Mouse (Mus musculus) cortical plate, adult 2 months (tissue): ENCODE measurements around the gene Slc25a42.

Experiments
- CTCF ChIP-seq: fragments of 200-500 bp; IDR thresholded peaks from 2 replicates; pipeline ENCODE4 v1.5.1; 2011; ENCODE audit warnings: mild to moderate bottlenecking, control low read depth, low read length; ENCODE audit not compliant: insufficient read depth; ENCODE audit errors: extremely low read depth
- POLR2A ChIP-seq: fragments of 200-500 bp; IDR thresholded peaks from 2 replicates; pipeline ENCODE4 v1.6.1; 2011; ENCODE audit warnings: mild to moderate bottlenecking, low read length, control low read depth; ENCODE audit not compliant: insufficient read depth; ENCODE audit errors: extremely low read depth

DNA sequence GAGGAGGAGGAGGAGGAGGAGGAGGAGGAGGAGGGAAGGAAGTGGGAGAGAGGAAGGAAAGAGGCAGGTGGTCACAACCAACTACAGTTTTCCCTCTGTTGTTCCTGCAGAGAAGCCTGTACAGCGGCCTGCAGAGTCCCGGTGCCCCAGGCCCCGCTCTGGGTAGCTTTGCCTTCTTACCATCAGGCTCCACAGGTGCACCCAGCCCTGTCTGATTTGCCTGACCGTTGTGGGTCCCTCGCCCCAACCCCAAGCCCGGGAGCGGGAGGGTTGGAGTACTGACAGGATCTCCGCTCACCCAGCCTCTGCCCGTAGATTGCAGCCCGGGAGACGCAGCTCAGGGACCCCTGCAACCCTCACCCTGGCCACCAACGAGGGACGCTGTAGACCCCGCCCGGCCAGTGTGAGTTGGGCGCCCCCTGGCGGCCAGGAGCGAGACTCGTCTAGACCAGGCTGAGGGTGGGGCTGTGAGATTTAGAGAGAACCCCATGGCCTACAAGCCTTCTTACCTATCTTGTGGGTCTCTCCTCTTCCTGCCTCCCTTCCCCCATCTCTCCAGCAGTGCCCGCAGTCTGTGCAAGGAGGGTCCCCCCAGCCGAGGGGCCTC, 45.5 kb downstream of the Slc25a42 start:
- TF ChIP-seq CTCF (peak; percentile 66), POLR2A (no peak)
